Mouse (Mus musculus) gastrocnemius, adult 18-20 months (tissue): Measurements from ENCODE around the gene Gm45234. TPM values are rescaled to one million over a fixed set of nuclear protein-coding genes. Genes with fewer than 3 reads are reported as not detected.

Experiments
- microRNA-seq: library from miRNA; unstranded; fragments of <30 nt; microRNA quantifications from one replicate; pipeline ENCODE4 v1.2.0, GENCODE M21; 2021
- total RNA-seq, 2 experiments: library from RNA; stranded (reverse); gene quantifications; 2 replicates each; pipeline ENCODE4 v1.2.3; 2021

The Gm45234 gene
- total RNA-seq, 2 experiments from 2014 or later = not detected

Small RNA genes lying within 50 kb of the gene (microRNA-seq; reads per million reads assigned to microRNA genes)
- gene Mir141 = not detected
- 18.4 reads per million, percentile 35 among the genes with 10 or more reads in this experiment for gene Mir200c

Other genes with a start within 250 kb of the Gm45234 start
- gene C1ra, start 243.6 kb downstream of the Gm45234 start, total RNA-seq = 10 to 100 TPM in 1 of 2 experiments, 1 to 10 TPM in 1; 8.4 to 10.8 TPM
- 10 to 100 TPM; 16.3 to 26.1 TPM for gene C1s1, start 213.7 kb downstream of the Gm45234 start, total RNA-seq
- 1 to 10 TPM in 1 of 2 experiments, under 1 TPM in 1; 0.84 to 1.4 TPM for gene C1rb, start 185.7 kb downstream of the Gm45234 start, total RNA-seq
- gene C1s2, start 119.9 kb downstream of the Gm45234 start, total RNA-seq = under 1 TPM; 0.48 to 0.76 TPM
- gene Lpcat3, start 93.0 kb downstream of the Gm45234 start, total RNA-seq = 10 to 100 TPM; 14.4 to 17.8 TPM
- 10 to 100 TPM; 58.4 to 60.4 TPM for gene Emg1, start 43.8 kb downstream of the Gm45234 start, total RNA-seq
- gene Phb2, start 43.7 kb downstream of the Gm45234 start, total RNA-seq = 100 to 1,000 TPM; 134 to 155 TPM
- 1 to 10 TPM in 1 of 2 experiments, under 1 TPM in 1; 0.90 to 1.1 TPM for gene Ptpn6, start 17.3 kb downstream of the Gm45234 start, total RNA-seq
- gene Grcc10, start 14.6 kb downstream of the Gm45234 start, total RNA-seq = 100 to 1,000 TPM; 162 TPM
- gene Atn1, start 503 bp upstream of the Gm45234 start, total RNA-seq = 10 to 100 TPM; 44.0 to 56.4 TPM
- 1 to 10 TPM in 1 of 2 experiments, under 1 TPM in 1; 0.87 to 1.2 TPM for gene Eno2, start 13.7 kb upstream of the Gm45234 start, total RNA-seq
- gene Lrrc23, start 23.7 kb upstream of the Gm45234 start, total RNA-seq = under 1 TPM in 1 of 2 experiments, not detected in 1; 0.31 TPM
- gene Spsb2, start 52.6 kb upstream of the Gm45234 start, total RNA-seq = 1 to 10 TPM; 2.2 to 5.3 TPM
- gene Tpi1, start 58.3 kb upstream of the Gm45234 start, total RNA-seq = 1,000 to 10,000 TPM; 2,056 to 2,236 TPM
- gene Usp5, start 73.5 kb upstream of the Gm45234 start, total RNA-seq = 10 to 100 TPM; 39.9 to 50.1 TPM
- under 1 TPM; 0.25 to 0.55 TPM for gene Cdca3, start 73.5 kb upstream of the Gm45234 start, total RNA-seq
- under 1 TPM; 0.57 to 0.71 TPM for gene Gnb3, start 84.3 kb upstream of the Gm45234 start, total RNA-seq
- 1 to 10 TPM; 3.5 to 4.9 TPM for gene P3h3, start 101.7 kb upstream of the Gm45234 start, total RNA-seq
- under 1 TPM; 0.09 to 0.21 TPM for gene Gpr162, start 108.0 kb upstream of the Gm45234 start, total RNA-seq
- gene Cd4, start 132.2 kb upstream of the Gm45234 start, total RNA-seq = under 1 TPM; 0.38 to 0.41 TPM
- under 1 TPM in 1 of 2 experiments, not detected in 1; 0.12 TPM for gene Lag3, start 155.7 kb upstream of the Gm45234 start, total RNA-seq
- 100 to 1,000 TPM in 1 of 2 experiments, 10 to 100 TPM in 1; 64.3 to 105 TPM for gene Ptms, start 164.1 kb upstream of the Gm45234 start, total RNA-seq
- gene Mlf2, start 175.4 kb upstream of the Gm45234 start, total RNA-seq = 100 to 1,000 TPM; 196 to 205 TPM
- 100 to 1,000 TPM; 109 to 121 TPM for gene Cops7a, start 209.5 kb upstream of the Gm45234 start, total RNA-seq
- gene Pianp, start 240.7 kb upstream of the Gm45234 start, total RNA-seq = under 1 TPM; 0.75 to 0.93 TPM